Mouse (Mus musculus) stomach, embryonic 15.5 days (tissue): Measurements from ENCODE around the gene Katnal1. TPM values are rescaled to one million over a fixed set of nuclear protein-coding genes. Genes with fewer than 3 reads are reported as not detected.

Experiments
- ATAC-seq: fragments of 200-750 bp; cut with Nextera tagmentation; 2 replicates; pipeline ENCODE4 v1.8.0; 2017; ENCODE audit warnings: low read depth, moderate number of reproducible peaks, moderate TSS enrichment; ENCODE audit not compliant: insufficient read depth, low FRiP score
- H3K27ac ChIP-seq: fragments of 300-500 bp; sonication (generic); 2 replicates; pipeline ENCODE4 v1.5.1; 2015; ENCODE audit warnings: mild to moderate bottlenecking, inconsistent platforms
- H3K27me3 ChIP-seq: fragments of 300-500 bp; sonication (generic); replicated peaks from 2 replicates; pipeline ENCODE4 v1.6.1; 2015; ENCODE audit warnings: inconsistent platforms
- H3K36me3 ChIP-seq: fragments of 300-500 bp; sonication (generic); 2 replicates; pipeline ENCODE4 v1.6.1; 2015; ENCODE audit warnings: inconsistent platforms
- H3K4me1 ChIP-seq: fragments of 300-500 bp; sonication (generic); 2 replicates; pipeline ENCODE4 v1.6.1; 2015; ENCODE audit warnings: inconsistent platforms
- H3K4me2 ChIP-seq: fragments of 300-500 bp; sonication (generic); 2 replicates; pipeline ENCODE4 v1.6.1; 2015; ENCODE audit warnings: mild to moderate bottlenecking, inconsistent platforms
- H3K4me3 ChIP-seq: fragments of 300-500 bp; sonication (generic); replicated peaks from 2 replicates; pipeline ENCODE4 v1.5.1; 2015; ENCODE audit warnings: inconsistent platforms
- H3K9ac ChIP-seq: fragments of 300-500 bp; sonication (generic); 2 replicates; pipeline ENCODE4 v1.6.1; 2015; ENCODE audit warnings: inconsistent platforms
- H3K9me3 ChIP-seq: fragments of 300-500 bp; sonication (generic); 2 replicates; pipeline ENCODE4 v1.6.1; 2016; ENCODE audit warnings: inconsistent platforms
- WGBS: fragments of 180-500 bp; shearing (Covaris S2); methylation state at CpG from one replicate; pipeline ENCODE4 v1.1.7; 2015; 5-methylcytosine and 5-hydroxymethylcytosine counted together
- polyA plus RNA-seq: library from polyadenylated mRNA; unstranded; fragments of >200 nt; fragmentation: Nextera tagmentation; extraction: Ambion mirVana; gene quantifications from 2 replicates; pipeline ENCODE4 v1.2.1, GENCODE M21; 2015

The Katnal1 gene
- polyA plus RNA-seq: 12.0 and 12.2 TPM in 2 replicates

- Histone ChIP-seq H3K4me3 (peak within 1 kb of the TSS; percentile 84), H3K9ac (peak within 1 kb of the TSS; percentile 71), H3K9me3 (no peaks in the 10 kb centered on the region), H3K4me2 (peak within 1 kb of the TSS; percentile 89), H3K27me3 (no peaks in the 10 kb centered on the region), H3K4me1 (peaks cover 4% of the 10 kb centered on the region; the same call in 1 of the 2 replicates), H3K36me3 (0 out of 2 replicates have a peak, but pooled peaks cover 6% of the 10 kb centered on the region), H3K27ac (peak within 1 kb of the TSS; percentile 93)
- 1% methylated on average over 16 of the region's 16 CpGs for WGBS
- ATAC-seq: no peak; the same call in 1 of the 2 replicates
These were observed at the start of gene Katnal1 for GRCm38 (mm10) chr5:148929116-148929449. TSS of gene Katnal1 (minus strand) at chr5:148929320.

- H3K4me3 ChIP-seq: no peak overlapping the region
- no peak overlapping the region for H3K9ac ChIP-seq
- 53% methylated on average over 18 of the region's 18 CpGs for WGBS
- H3K27me3 ChIP-seq: no peaks in the 10 kb centered on the region
- H3K9me3 ChIP-seq: no peaks in the 10 kb centered on the region
- no peaks in the 10 kb centered on the region for H3K36me3 ChIP-seq
- no peak overlapping the region for H3K4me2 ChIP-seq
- peaks cover 16% of the 10 kb centered on the region; the same call in 1 of the 2 replicates for H3K4me1 ChIP-seq
- peak overlapping the region; percentile 72 for H3K27ac ChIP-seq
- ATAC-seq: peak; percentile 56; the same call in 1 of the 2 replicates
These were observed 49.5 kb upstream of the Katnal1 start for GRCm38 (mm10) chr5:148978458-148979165.

- no peak; the same call in 1 of the 2 replicates for ATAC-seq
- 19% methylated on average over 14 of the region's 14 CpGs for WGBS
- H3K4me2 ChIP-seq: no peak overlapping the region
These were observed 48.8 kb upstream of the Katnal1 start for GRCm38 (mm10) chr5:148977698-148978457.

GRCm38 (mm10) chr5:148976876-148977275 is 47.8 kb upstream of the Katnal1 start:
- H3K27ac ChIP-seq: no peak overlapping the region

More at GRCm38 (mm10) chr5:148977698-148978457, 48.8 kb upstream of the Katnal1 start:
- H3K4me1 ChIP-seq: peaks cover 20% of the 10 kb centered on the region
- no peaks in the 10 kb centered on the region for H3K27me3 ChIP-seq
- H3K9ac ChIP-seq: no peak overlapping the region
- no peak overlapping the region for H3K4me3 ChIP-seq
- no peaks in the 10 kb centered on the region for H3K36me3 ChIP-seq
- no peaks in the 10 kb centered on the region for H3K9me3 ChIP-seq
- peak overlapping the region; percentile 72 for H3K27ac ChIP-seq

GRCm38 (mm10) chr5:148975035-148975434 is 45.9 kb upstream of the Katnal1 start:
- ATAC-seq: no peak
- WGBS: 87% methylated on average over 12 of the region's 12 CpGs
- Histone ChIP-seq H3K36me3 (no peaks in the 10 kb centered on the region), H3K4me3 (no peak overlapping the region), H3K27me3 (no peaks in the 10 kb centered on the region), H3K4me2 (no peak overlapping the region), H3K9ac (no peak overlapping the region), H3K9me3 (no peaks in the 10 kb centered on the region), H3K27ac (no peak overlapping the region), H3K4me1 (peaks cover 20% of the 10 kb centered on the region)

More at GRCm38 (mm10) chr5:148976876-148977275, 47.8 kb upstream of the Katnal1 start:
- 82% methylated on average over 8 of the region's 8 CpGs for WGBS
- H3K9me3 ChIP-seq: no peaks in the 10 kb centered on the region
- H3K27me3 ChIP-seq: no peaks in the 10 kb centered on the region
- H3K4me1 ChIP-seq: peaks cover 20% of the 10 kb centered on the region
- no peak for ATAC-seq
- no peak overlapping the region for H3K4me3 ChIP-seq
- no peaks in the 10 kb centered on the region for H3K36me3 ChIP-seq
- no peak overlapping the region for H3K4me2 ChIP-seq
- no peak overlapping the region for H3K9ac ChIP-seq

- H3K4me3 ChIP-seq: no peak overlapping the region
- WGBS: 10% methylated on average over 6 of the region's 6 CpGs
- H3K9me3 ChIP-seq: no peaks in the 10 kb centered on the region
- no peak for ATAC-seq
- H3K9ac ChIP-seq: no peak overlapping the region
- no peak overlapping the region for H3K4me2 ChIP-seq
- H3K27ac ChIP-seq: no peak overlapping the region
- H3K27me3 ChIP-seq: no peaks in the 10 kb centered on the region
- H3K36me3 ChIP-seq: no peaks in the 10 kb centered on the region
- peaks cover 17% of the 10 kb centered on the region for H3K4me1 ChIP-seq
These were observed 44.0 kb upstream of the Katnal1 start for GRCm38 (mm10) chr5:148973019-148973668.

GRCm38 (mm10) chr5:148972167-148972566 is 43.0 kb upstream of the Katnal1 start:
- Histone ChIP-seq H3K4me2 (no peak overlapping the region), H3K27ac (no peak overlapping the region), H3K36me3 (no peaks in the 10 kb centered on the region), H3K4me3 (no peak overlapping the region), H3K9ac (no peak overlapping the region), H3K27me3 (no peaks in the 10 kb centered on the region), H3K4me1 (peaks cover 12% of the 10 kb centered on the region), H3K9me3 (no peaks in the 10 kb centered on the region)
- 73% methylated on average over 8 of the region's 8 CpGs for WGBS
- no peak for ATAC-seq

- Histone ChIP-seq H3K27ac (peak overlapping the region; percentile 28; the same call in 1 of the 2 replicates), H3K4me1 (peaks cover 29% of the 10 kb centered on the region), H3K9ac (no peak overlapping the region), H3K27me3 (no peaks in the 10 kb centered on the region), H3K4me3 (no peak overlapping the region), H3K4me2 (no peak overlapping the region), H3K9me3 (no peaks in the 10 kb centered on the region), H3K36me3 (no peaks in the 10 kb centered on the region)
- no peak for ATAC-seq
- 54% methylated on average over 9 of the region's 9 CpGs for WGBS
These were observed 40.5 kb upstream of the Katnal1 start for GRCm38 (mm10) chr5:148969648-148970047.

GRCm38 (mm10) chr5:148968958-148969576 is 39.9 kb upstream of the Katnal1 start:
- H3K4me2 ChIP-seq: no peak overlapping the region
- no peaks in the 10 kb centered on the region for H3K36me3 ChIP-seq
- peaks cover 29% of the 10 kb centered on the region for H3K4me1 ChIP-seq
- no peaks in the 10 kb centered on the region for H3K9me3 ChIP-seq
- H3K4me3 ChIP-seq: no peak overlapping the region
- peak overlapping the region; percentile 28; the same call in 1 of the 2 replicates for H3K27ac ChIP-seq
- H3K27me3 ChIP-seq: no peaks in the 10 kb centered on the region
- H3K9ac ChIP-seq: no peak overlapping the region
- 49% methylated on average over 7 of the region's 7 CpGs for WGBS
- ATAC-seq: no peak

- no peaks in the 10 kb centered on the region for H3K36me3 ChIP-seq
- no peaks in the 10 kb centered on the region for H3K27me3 ChIP-seq
- no peak overlapping the region for H3K9ac ChIP-seq
- no peak overlapping the region for H3K4me2 ChIP-seq
- no peak overlapping the region for H3K4me3 ChIP-seq
- ATAC-seq: no peak
- H3K27ac ChIP-seq: no peak overlapping the region
- H3K9me3 ChIP-seq: no peaks in the 10 kb centered on the region
- H3K4me1 ChIP-seq: peaks cover 28% of the 10 kb centered on the region
- 75% methylated on average over 5 of the region's 5 CpGs for WGBS
These were observed 39.1 kb upstream of the Katnal1 start for GRCm38 (mm10) chr5:148968179-148968578.

- WGBS: 48% methylated on average over 6 of the region's 6 CpGs
- Histone ChIP-seq H3K4me2 (peak overlapping the region; percentile 35; the same call in 1 of the 2 replicates), H3K27me3 (no peaks in the 10 kb centered on the region), H3K4me3 (no peak overlapping the region), H3K9me3 (no peaks in the 10 kb centered on the region), H3K9ac (no peak overlapping the region), H3K27ac (peak overlapping the region; percentile 85), H3K4me1 (peaks cover 25% of the 10 kb centered on the region), H3K36me3 (no peaks in the 10 kb centered on the region)
- no peak for ATAC-seq
These were observed 37.3 kb upstream of the Katnal1 start for GRCm38 (mm10) chr5:148966395-148966794.
